Mouse (Mus musculus): ENCODE measurements around the gene Cnp. TPM values are rescaled to one million over a fixed set of nuclear protein-coding genes. Genes with fewer than 3 reads are reported as not detected.
"Not testable (repeated sequence)": the region's sequence is repeated elsewhere in the genome, so short reads cannot be mapped to it uniquely, and the experiment has no call there.

Cnp gene
- total and polyA plus RNA-seq, 3 experiments = 19.0 to 20.8 TPM; not detected in 1

GRCm38 (mm10) chr11:100581756-100582155, 7.1 kb downstream of the Cnp start (continued):
- TF ChIP-seq MYC (IDR thresholded peaks at IDR 0.05; ENCODE audit: low read depth, low read length) = peak; percentile 83
- peak; percentile 74 for TF ChIP-seq GATA1 (IDR thresholded peaks at IDR 0.05; ENCODE audit: low read depth, low read length)
- TF ChIP-seq E2F4 (IDR thresholded peaks at IDR 0.05; ENCODE audit: borderline replicate concordance, low read depth, low read length) = no peak
- TF ChIP-seq ZC3H11A (IDR thresholded peaks at IDR 0.05; ENCODE audit: low read depth, low read length) = no peak
- TF ChIP-seq USF2 (IDR thresholded peaks at IDR 0.05; ENCODE audit: borderline replicate concordance in 1 of 2, insufficient read depth in 1 of 2, low read depth in 1 of 2, low read length in 2 of 2) = no peak
- peak; percentile 90 for TF ChIP-seq SIN3A (IDR thresholded peaks at IDR 0.05; ENCODE audit: low read length)
- no peak for TF ChIP-seq SMC3 (IDR thresholded peaks at IDR 0.05; ENCODE audit: low read depth, low read length)
- TF ChIP-seq HCFC1 (IDR thresholded peaks at IDR 0.05; ENCODE audit: low read depth, low read length) = 0 out of 2 replicates have a peak, but pooled peaks have one; percentile 39
- no peak for TF ChIP-seq POLR2A (IDR thresholded peaks at IDR 0.05; ENCODE audit: control insufficient read depth in 1 of 2, insufficient read depth in 1 of 2, low read depth in 1 of 2, low read length in 2 of 2, poor library complexity in 1 of 2)
- TF ChIP-seq ZMIZ1 (IDR thresholded peaks at IDR 0.05; ENCODE audit: low read depth, low read length) = no peak
- no peak for TF ChIP-seq MAZ (IDR thresholded peaks at IDR 0.05; ENCODE audit: low read depth, low read length)
- no peak for TF ChIP-seq BHLHE40 (IDR thresholded peaks at IDR 0.05; ENCODE audit: borderline replicate concordance, low read depth, low read length)
- TF ChIP-seq ZNF384 (IDR thresholded peaks at IDR 0.05; ENCODE audit: low read depth, low read length) = peak; percentile 28; the same call in 1 of the 2 replicates
- TF ChIP-seq POLR2AphosphoS2 (IDR thresholded peaks at IDR 0.05; ENCODE audit: low read length) = no peak
- TF ChIP-seq MYB (IDR thresholded peaks at IDR 0.05; ENCODE audit: low read depth, low read length) = 0 out of 2 replicates have a peak, but pooled peaks have one; percentile 42
- TF ChIP-seq NRF1 (IDR thresholded peaks at IDR 0.05; ENCODE audit: insufficient read depth, low read depth, low read length, poor library complexity, severe bottlenecking) = no peak
- TF ChIP-seq USF1 (IDR thresholded peaks at IDR 0.05; ENCODE audit: low read depth, low read length) = no peak
- TF ChIP-seq ETS1 (IDR thresholded peaks at IDR 0.05; ENCODE audit: low read depth, low read length) = peak; percentile 72
- TF ChIP-seq MAFK (IDR thresholded peaks at IDR 0.05; ENCODE audit: borderline replicate concordance, low read depth, low read length) = no peak
- TF ChIP-seq TBP (IDR thresholded peaks at IDR 0.05; ENCODE audit: low read depth, low read length) = no peak
- no peak for TF ChIP-seq JUND (IDR thresholded peaks at IDR 0.05; ENCODE audit: low read depth, low read length)
- no peak for TF ChIP-seq UBTF (IDR thresholded peaks at IDR 0.05; ENCODE audit: borderline replicate concordance, insufficient read depth, low read depth, low read length)

- not testable (repeated sequence) for H3K4me3 ChIP-seq (ENCODE audit: control insufficient read depth in 1 of 2, insufficient read depth in 1 of 2, low read depth in 2 of 2, low read length in 2 of 2); H3K27me3 ChIP-seq (ENCODE audit: control insufficient read depth in 1 of 2, insufficient read depth in 2 of 2, low read length in 2 of 2); DNase-seq (ENCODE audit: low read depth, low spot score); H3K9me3 ChIP-seq (replicated peaks; ENCODE audit: insufficient read depth, low read length); H3K9ac ChIP-seq (ENCODE audit: control insufficient read depth, low read depth, low read length, poor library complexity, severe bottlenecking); H3K79me2 ChIP-seq (ENCODE audit: control insufficient read depth, insufficient read depth, low read length, poor library complexity)
- Histone ChIP-seq H3K36me3 (ENCODE audit: control insufficient read depth in 1 of 2, insufficient read depth in 2 of 2, low read length in 2 of 2) (peaks cover 13 to 25% of the 10 kb centered on the region in 2 experiments), H3K4me1 (ENCODE audit: control insufficient read depth in 1 of 2, insufficient read depth in 2 of 2, low read length in 2 of 2) (peaks cover 7 to 11% of the 10 kb centered on the region in 2 experiments), H3K27ac (ENCODE audit: control insufficient read depth, low read depth, low read length) (peak overlapping the region; percentile 20; the same call in 1 of the 2 replicates)
Measured at GRCm38 (mm10) chr11:100582413-100582812, 7.7 kb downstream of the Cnp start.

Data from MEL (cell line).